Mouse (Mus musculus): ENCODE measurements at regions not wholly inside any gene's neighbourhood (a gene's known extent, or its start where the extent isn't known, plus 50 kb on each side); places are given as distances from the start of the nearest gene placed in this dataset.

DNA sequence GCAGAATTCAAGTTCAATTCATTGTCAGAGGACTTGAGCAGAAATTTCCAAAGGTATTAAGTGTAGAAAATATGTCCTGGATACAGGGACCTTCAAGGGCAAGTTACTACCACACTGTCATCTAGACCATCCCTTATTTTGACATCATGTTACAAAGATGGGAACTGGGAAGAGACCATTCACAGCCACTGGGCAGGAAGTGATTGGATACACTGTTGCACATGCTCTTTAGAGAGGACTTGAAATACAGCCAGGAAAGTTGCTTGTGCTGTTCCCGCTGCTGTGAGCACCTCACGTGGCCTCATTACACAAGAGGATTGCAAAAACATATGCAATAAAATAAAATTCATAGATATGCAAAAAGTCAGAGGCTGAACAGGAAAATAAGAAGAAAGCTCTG, 120.4 kb upstream of the 1700016C15Rik start:
- DNase-seq = no peak

GRCm38 (mm10) chr1:177609683-177610082, 119.9 kb upstream of the 1700016C15Rik start:
- no peak for TF ChIP-seq POLR2A (IDR thresholded peaks at IDR 0.05; ENCODE audit: borderline replicate concordance, extremely low read depth, low read depth, low read length)
- TF ChIP-seq CTCF (IDR thresholded peaks at IDR 0.05; ENCODE audit: insufficient read depth, low read length) = no peak
- 72% methylated on average over 5 of the region's 5 CpGs for WGBS
- no peak for DNase-seq
- no peak overlapping the region for H3K4me3 ChIP-seq (replicated peaks; ENCODE audit: extremely low read depth, low read depth, low read length)
- H3K4me1 ChIP-seq (ENCODE audit: control insufficient read depth, insufficient read depth, low read length) = no peaks in the 10 kb centered on the region

More for the DNA sequence above, 120.4 kb upstream of the 1700016C15Rik start:
- TF ChIP-seq CTCF (IDR thresholded peaks at IDR 0.05; ENCODE audit: insufficient read depth, low read length) = no peak
- no peak for TF ChIP-seq POLR2A (IDR thresholded peaks at IDR 0.05; ENCODE audit: borderline replicate concordance, extremely low read depth, low read depth, low read length)
- Histone ChIP-seq H3K4me1 (ENCODE audit: control insufficient read depth, insufficient read depth, low read length) (no peaks in the 10 kb centered on the region), H3K4me3 (replicated peaks; ENCODE audit: extremely low read depth, low read depth, low read length) (no peak overlapping the region)
- 31% methylated on average over 2 of the region's 2 CpGs for WGBS

- no peak for TF ChIP-seq CTCF (IDR thresholded peaks at IDR 0.05; ENCODE audit: insufficient read depth, low read length)
- TF ChIP-seq POLR2A (IDR thresholded peaks at IDR 0.05; ENCODE audit: borderline replicate concordance, extremely low read depth, low read depth, low read length) = no peak
- H3K4me3 ChIP-seq (replicated peaks; ENCODE audit: extremely low read depth, low read depth, low read length) = no peak overlapping the region
- 60% methylated on average over 2 of the region's 2 CpGs for WGBS
- DNase-seq = no peak
- no peaks in the 10 kb centered on the region for H3K4me1 ChIP-seq (ENCODE audit: control insufficient read depth, insufficient read depth, low read length)
These were observed 119.5 kb upstream of the 1700016C15Rik start for GRCm38 (mm10) chr1:177610156-177610555.

GRCm38 (mm10) chr1:177612546-177612945, 117.1 kb upstream of the 1700016C15Rik start:
- TF ChIP-seq CTCF (IDR thresholded peaks at IDR 0.05; ENCODE audit: insufficient read depth, low read length) = no peak
- H3K4me3 ChIP-seq (replicated peaks; ENCODE audit: extremely low read depth, low read depth, low read length) = no peak overlapping the region
- no peak for DNase-seq
- no peaks in the 10 kb centered on the region for H3K4me1 ChIP-seq (ENCODE audit: control insufficient read depth, insufficient read depth, low read length)
- 80% methylated on average over 7 of the region's 7 CpGs for WGBS

GRCm38 (mm10) chr1:177615609-177616008, 114.0 kb upstream of the 1700016C15Rik start:
- H3K4me1 ChIP-seq (ENCODE audit: control insufficient read depth, insufficient read depth, low read length) = no peaks in the 10 kb centered on the region
- no peak overlapping the region for H3K4me3 ChIP-seq (replicated peaks; ENCODE audit: extremely low read depth, low read depth, low read length)
- no peak for DNase-seq
- 90% methylated on average over 9 of the region's 9 CpGs for WGBS
- TF ChIP-seq CTCF (IDR thresholded peaks at IDR 0.05; ENCODE audit: insufficient read depth, low read length) (no peak), POLR2A (IDR thresholded peaks at IDR 0.05; ENCODE audit: borderline replicate concordance, extremely low read depth, low read depth, low read length) (no peak)

DNA sequence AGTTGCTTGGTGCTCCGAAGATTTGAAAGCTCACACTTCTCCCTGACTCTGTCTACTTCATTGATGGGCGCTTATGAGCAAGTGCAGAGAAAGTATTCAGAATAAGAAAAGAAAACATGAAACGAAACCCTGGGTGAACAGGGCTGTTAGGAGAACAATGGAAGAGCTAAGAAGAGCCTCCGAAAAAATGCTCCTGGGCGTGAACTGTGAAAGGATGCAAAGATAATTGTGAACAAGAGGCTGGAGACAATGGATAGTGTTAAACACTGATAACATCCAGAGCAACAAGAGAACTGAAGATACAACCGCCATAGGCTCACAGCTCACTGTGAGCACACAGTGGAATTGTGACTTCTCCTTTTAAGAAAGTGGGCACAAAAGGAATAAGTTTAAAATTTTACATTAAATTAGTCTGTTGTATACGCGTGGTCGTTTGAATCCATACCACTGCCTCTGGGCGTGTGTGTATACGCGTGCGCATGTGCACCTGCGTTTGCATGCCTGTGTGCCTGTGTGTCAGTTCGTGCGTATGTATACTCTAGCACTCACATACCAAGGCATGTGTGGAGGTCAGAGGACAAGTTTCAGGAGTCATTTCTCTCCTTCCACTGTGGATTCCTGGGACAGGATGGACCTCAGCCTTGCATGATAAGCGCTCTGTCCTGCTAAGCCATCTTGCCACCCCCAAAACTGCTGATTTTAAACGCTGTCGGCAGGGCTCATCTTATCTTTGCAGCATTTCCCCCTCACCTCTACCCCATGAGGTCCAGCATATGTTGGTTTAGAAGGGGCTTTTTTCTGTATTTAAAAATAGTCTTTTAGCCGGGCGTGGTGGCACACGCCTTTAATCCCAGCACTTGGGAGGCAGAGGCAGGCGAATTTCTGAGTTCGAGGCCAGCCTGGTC, 113.0 kb upstream of the 1700016C15Rik start:
- no peak overlapping the region for H3K4me3 ChIP-seq (replicated peaks; ENCODE audit: extremely low read depth, low read depth, low read length)
- no peak for DNase-seq
- H3K4me1 ChIP-seq (ENCODE audit: control insufficient read depth, insufficient read depth, low read length) = no peaks in the 10 kb centered on the region
- WGBS = 79% methylated on average over 24 of the region's 24 CpGs
- TF ChIP-seq CTCF (IDR thresholded peaks at IDR 0.05; ENCODE audit: insufficient read depth, low read length) (no peak), POLR2A (IDR thresholded peaks at IDR 0.05; ENCODE audit: borderline replicate concordance, extremely low read depth, low read depth, low read length) (no peak)

DNA sequence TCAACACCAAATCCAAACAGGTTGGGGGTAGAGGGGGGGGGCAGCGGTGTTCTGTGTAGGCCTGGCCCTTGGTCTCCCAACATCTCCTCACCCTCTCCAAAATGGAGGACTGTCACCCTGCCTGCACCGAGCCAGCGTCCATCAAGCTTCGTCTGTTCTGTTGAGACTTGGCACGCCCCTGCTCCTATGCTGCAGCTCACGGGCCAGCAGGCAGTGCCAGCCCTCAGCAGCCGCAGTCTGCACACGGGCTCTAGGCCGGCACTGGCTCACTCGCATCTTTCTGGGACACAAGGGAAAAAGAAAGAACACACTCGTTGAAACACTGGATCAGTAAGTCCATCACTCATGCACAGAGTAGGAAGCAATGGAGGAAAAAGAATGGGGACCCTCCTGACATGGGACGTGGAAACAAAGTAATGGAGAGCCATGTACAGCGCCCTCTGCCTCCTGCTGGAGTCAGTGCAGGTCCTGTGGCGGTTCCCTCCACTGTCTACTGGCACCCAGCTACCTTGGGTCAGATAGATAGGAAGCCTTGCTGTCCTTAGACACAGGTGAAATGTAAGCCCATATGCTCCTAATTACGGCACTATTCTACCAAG, 109.0 kb upstream of the 1700016C15Rik start:
- Histone ChIP-seq H3K4me1 (ENCODE audit: control insufficient read depth, insufficient read depth, low read length) (peaks cover 4% of the 10 kb centered on the region), H3K4me3 (replicated peaks; ENCODE audit: extremely low read depth, low read depth, low read length) (no peak overlapping the region)
- DNase-seq = no peak
- TF ChIP-seq CTCF (IDR thresholded peaks at IDR 0.05; ENCODE audit: insufficient read depth, low read length) = 0 out of 2 replicates have a peak, but pooled peaks have one; percentile 7
- no peak for TF ChIP-seq POLR2A (IDR thresholded peaks at IDR 0.05; ENCODE audit: borderline replicate concordance, extremely low read depth, low read depth, low read length)
- WGBS = 88% methylated on average over 15 of the region's 15 CpGs

DNA sequence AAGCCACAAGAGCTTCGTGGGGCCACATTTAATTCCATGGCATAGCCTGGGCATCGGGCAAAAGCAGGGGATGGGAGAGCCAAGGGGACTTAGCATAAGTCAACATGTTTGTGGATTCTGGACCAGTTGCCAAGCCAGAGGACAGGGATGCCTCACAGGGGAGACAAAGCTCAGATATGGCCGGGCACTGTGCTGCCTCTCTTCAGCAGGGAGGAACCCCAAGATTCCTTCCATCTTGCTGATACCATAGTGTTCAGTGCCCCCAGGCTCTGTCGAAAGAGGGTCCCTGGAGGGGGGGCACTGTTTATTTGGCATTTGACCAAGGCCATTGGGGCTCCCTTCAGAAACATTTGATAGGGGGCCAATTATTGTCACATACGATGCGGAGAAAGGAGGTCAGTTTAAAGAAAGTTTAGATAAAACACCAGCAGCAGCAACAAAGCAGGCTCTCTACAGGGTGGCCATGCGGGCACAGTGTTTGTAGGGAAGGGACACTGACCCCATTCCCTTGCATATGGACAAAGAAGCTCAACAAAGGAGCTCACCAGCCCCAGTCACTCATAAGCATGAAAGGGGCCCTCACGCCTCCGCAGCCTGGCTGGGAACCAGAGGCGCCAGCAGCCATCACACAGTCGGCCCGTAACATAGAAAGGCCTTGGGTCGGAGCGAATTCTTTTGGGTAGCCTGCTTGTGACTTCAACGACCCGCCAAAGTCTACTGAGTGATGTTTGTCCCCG, 107.6 kb upstream of the 1700016C15Rik start:
- TF ChIP-seq CTCF (IDR thresholded peaks at IDR 0.05; ENCODE audit: insufficient read depth, low read length) = no peak
- TF ChIP-seq POLR2A (IDR thresholded peaks at IDR 0.05; ENCODE audit: borderline replicate concordance, extremely low read depth, low read depth, low read length) = no peak
- no peak for DNase-seq

DNA sequence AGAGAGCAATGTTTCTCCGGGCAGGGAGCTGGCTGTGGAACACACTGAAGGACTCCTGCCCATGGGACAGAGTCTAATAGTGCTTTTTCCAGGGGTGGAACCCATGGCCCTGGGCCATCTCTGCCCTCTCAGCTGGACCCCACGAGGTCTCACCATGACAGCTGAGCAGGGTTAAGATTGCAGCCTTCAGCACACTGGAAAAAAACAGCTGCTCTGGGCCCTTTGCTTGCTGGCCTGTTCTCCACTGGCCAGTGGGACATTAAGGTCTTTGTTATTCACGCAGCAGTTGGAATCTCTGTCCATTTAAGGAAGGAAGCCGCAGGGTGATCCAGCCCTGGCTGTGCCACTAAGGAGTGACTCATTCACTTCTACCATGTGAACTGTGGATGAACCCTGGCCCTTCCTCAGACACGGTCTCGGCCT, 106.3 kb upstream of the 1700016C15Rik start:
- 0 out of 2 replicates have a peak, but pooled peaks have one; percentile 6 for TF ChIP-seq POLR2A (IDR thresholded peaks at IDR 0.05; ENCODE audit: borderline replicate concordance, extremely low read depth, low read depth, low read length)
- no peak for TF ChIP-seq CTCF (IDR thresholded peaks at IDR 0.05; ENCODE audit: insufficient read depth, low read length)
- 18% methylated on average over 6 of the region's 6 CpGs for WGBS
- H3K4me3 ChIP-seq (replicated peaks; ENCODE audit: extremely low read depth, low read depth, low read length) = no peak overlapping the region
- peak; percentile 28 for DNase-seq
- H3K4me1 ChIP-seq (ENCODE audit: control insufficient read depth, insufficient read depth, low read length) = peaks cover 4% of the 10 kb centered on the region

More for the DNA sequence above, 107.6 kb upstream of the 1700016C15Rik start:
- WGBS = 87% methylated on average over 17 of the region's 17 CpGs
- Histone ChIP-seq H3K4me3 (replicated peaks; ENCODE audit: extremely low read depth, low read depth, low read length) (no peak overlapping the region), H3K4me1 (ENCODE audit: control insufficient read depth, insufficient read depth, low read length) (peaks cover 4% of the 10 kb centered on the region)

Measured in lung, adult 2 months (tissue).